Mouse (Mus musculus): Measurements from ENCODE around the gene Lgr4. TPM values are rescaled to one million over a fixed set of nuclear protein-coding genes. Genes with fewer than 3 reads are reported as not detected.
A peak's percentile ranks its signal among the peaks of the same experiment; 100 is the strongest.

Gene Lgr4
- polyA plus RNA-seq, 1 experiment: 6.6 TPM

DNA sequence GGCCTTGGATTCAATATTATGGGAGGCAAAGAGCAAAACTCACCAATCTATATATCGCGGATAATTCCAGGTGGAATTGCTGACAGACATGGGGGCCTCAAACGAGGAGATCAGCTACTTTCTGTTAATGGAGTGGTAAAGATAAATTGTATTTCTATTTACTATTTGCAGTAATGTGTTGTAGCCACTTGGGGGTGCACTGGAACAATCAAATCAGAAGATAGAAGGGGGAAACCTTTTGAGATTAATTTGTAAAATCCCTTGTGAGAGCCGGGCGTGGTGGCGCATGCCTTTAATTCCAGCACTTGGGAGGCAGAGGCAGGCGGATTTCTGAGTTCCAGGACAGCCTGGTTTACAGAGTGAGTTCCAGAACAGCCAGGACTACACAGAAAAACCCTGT is 21.1 kb upstream of the Lgr4 start:
- 75% methylated on average over 7 of the region's 7 CpGs for WGBS
- Histone ChIP-seq H3K4me3 (replicated peaks; ENCODE audit: extremely low read depth, low read depth, low read length) (no peak overlapping the region), H3K4me1 (ENCODE audit: control insufficient read depth, insufficient read depth, low read length) (peaks cover 3% of the 10 kb centered on the region)
- no peak for TF ChIP-seq POLR2A (IDR thresholded peaks at IDR 0.05; ENCODE audit: borderline replicate concordance, extremely low read depth, low read depth, low read length)
- no peak for TF ChIP-seq CTCF (IDR thresholded peaks at IDR 0.05; ENCODE audit: insufficient read depth, low read length)
- no peak for DNase-seq

GRCm38 (mm10) chr2:109902869-109903268 is 14.6 kb upstream of the Lgr4 start:
- H3K4me1 ChIP-seq (ENCODE audit: control insufficient read depth, insufficient read depth, low read length): no peaks in the 10 kb centered on the region
- no peak for TF ChIP-seq CTCF (IDR thresholded peaks at IDR 0.05; ENCODE audit: insufficient read depth, low read length)
- TF ChIP-seq POLR2A (IDR thresholded peaks at IDR 0.05; ENCODE audit: borderline replicate concordance, extremely low read depth, low read depth, low read length): no peak
- H3K4me3 ChIP-seq (replicated peaks; ENCODE audit: extremely low read depth, low read depth, low read length): no peak overlapping the region
- no peak for DNase-seq
- WGBS: 79% methylated on average over 7 of the region's 7 CpGs

- DNase-seq: peak; percentile 71
- WGBS: under 1% methylated on average over 7 of the region's 7 CpGs
- H3K4me3 ChIP-seq (replicated peaks; ENCODE audit: extremely low read depth, low read depth, low read length): no peak overlapping the region
- no peaks in the 10 kb centered on the region for H3K4me1 ChIP-seq (ENCODE audit: control insufficient read depth, insufficient read depth, low read length)
- TF ChIP-seq POLR2A (IDR thresholded peaks at IDR 0.05; ENCODE audit: borderline replicate concordance, extremely low read depth, low read depth, low read length) (no peak), CTCF (IDR thresholded peaks at IDR 0.05; ENCODE audit: insufficient read depth, low read length) (peak; percentile 79)
Observed at GRCm38 (mm10) chr2:109904171-109904821, 13.2 kb upstream of the Lgr4 start.

DNA sequence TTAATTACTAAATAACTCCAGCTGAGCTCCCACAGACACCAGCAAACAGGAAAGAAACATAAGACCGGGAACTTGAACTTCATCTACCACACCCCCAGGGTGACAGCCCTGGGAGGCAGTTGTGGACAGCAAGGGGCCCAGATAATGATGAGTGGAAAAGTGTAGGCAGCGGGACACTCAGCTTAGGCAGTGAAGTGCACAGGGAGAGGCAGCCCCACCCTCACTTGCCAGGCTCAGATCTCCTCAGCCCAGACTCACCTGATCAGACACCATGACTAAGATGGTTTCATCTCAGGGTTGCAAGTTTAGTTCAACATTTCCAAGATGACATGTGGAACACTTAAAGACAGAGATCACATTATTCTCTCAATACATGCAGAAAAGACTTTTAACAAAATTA is 8.3 kb upstream of the Lgr4 start:
- Histone ChIP-seq H3K4me3 (replicated peaks; ENCODE audit: extremely low read depth, low read depth, low read length) (no peak overlapping the region), H3K4me1 (ENCODE audit: control insufficient read depth, insufficient read depth, low read length) (no peaks in the 10 kb centered on the region)
- DNase-seq: no peak
- TF ChIP-seq CTCF (IDR thresholded peaks at IDR 0.05; ENCODE audit: insufficient read depth, low read length): no peak
- no peak for TF ChIP-seq POLR2A (IDR thresholded peaks at IDR 0.05; ENCODE audit: borderline replicate concordance, extremely low read depth, low read depth, low read length)
- WGBS: 70% methylated on average over 2 of the region's 2 CpGs

GRCm38 (mm10) chr2:109912216-109912615 is 5.2 kb upstream of the Lgr4 start:
- Histone ChIP-seq H3K4me3 (replicated peaks; ENCODE audit: extremely low read depth, low read depth, low read length) (no peak overlapping the region), H3K4me1 (ENCODE audit: control insufficient read depth, insufficient read depth, low read length) (no peaks in the 10 kb centered on the region)
- DNase-seq: no peak
- no peak for TF ChIP-seq CTCF (IDR thresholded peaks at IDR 0.05; ENCODE audit: insufficient read depth, low read length)
- no peak for TF ChIP-seq POLR2A (IDR thresholded peaks at IDR 0.05; ENCODE audit: borderline replicate concordance, extremely low read depth, low read depth, low read length)
- WGBS: 91% methylated on average over 8 of the region's 8 CpGs

GRCm38 (mm10) chr2:109912766-109913165 is 4.7 kb upstream of the Lgr4 start:
- no peak for TF ChIP-seq CTCF (IDR thresholded peaks at IDR 0.05; ENCODE audit: insufficient read depth, low read length)
- no peak for TF ChIP-seq POLR2A (IDR thresholded peaks at IDR 0.05; ENCODE audit: borderline replicate concordance, extremely low read depth, low read depth, low read length)
- DNase-seq: no peak
- H3K4me1 ChIP-seq (ENCODE audit: control insufficient read depth, insufficient read depth, low read length): no peaks in the 10 kb centered on the region
- WGBS: 82% methylated on average over 12 of the region's 12 CpGs
- no peak overlapping the region for H3K4me3 ChIP-seq (replicated peaks; ENCODE audit: extremely low read depth, low read depth, low read length)

DNA sequence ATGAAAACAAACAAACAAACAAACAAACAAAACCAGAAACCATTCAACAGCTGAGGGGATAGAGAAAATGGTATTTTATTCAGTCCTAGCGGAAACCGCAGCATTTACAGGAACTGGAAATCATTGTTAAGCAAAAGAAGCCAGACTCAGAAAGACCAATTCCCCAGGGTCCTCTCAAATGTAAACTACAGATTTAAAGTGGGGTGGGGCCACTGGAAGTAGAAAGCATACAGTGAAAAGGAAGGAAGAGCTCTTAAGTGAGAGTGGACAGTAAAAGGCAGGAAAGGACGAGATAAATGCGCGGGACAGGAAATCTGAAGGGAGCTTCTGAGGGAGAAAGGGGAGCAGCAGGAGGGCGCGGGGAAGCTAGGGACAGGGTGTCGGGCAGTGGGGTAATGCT is 4.2 kb upstream of the Lgr4 start:
- no peaks in the 10 kb centered on the region for H3K4me1 ChIP-seq (ENCODE audit: control insufficient read depth, insufficient read depth, low read length)
- no peak for TF ChIP-seq CTCF (IDR thresholded peaks at IDR 0.05; ENCODE audit: insufficient read depth, low read length)
- no peak for TF ChIP-seq POLR2A (IDR thresholded peaks at IDR 0.05; ENCODE audit: borderline replicate concordance, extremely low read depth, low read depth, low read length)
- 58% methylated on average over 8 of the region's 8 CpGs for WGBS
- DNase-seq: no peak
- H3K4me3 ChIP-seq (replicated peaks; ENCODE audit: extremely low read depth, low read depth, low read length): no peak overlapping the region

GRCm38 (mm10) chr2:109914601-109915000 is 2.8 kb upstream of the Lgr4 start:
- no peak for DNase-seq
- TF ChIP-seq CTCF (IDR thresholded peaks at IDR 0.05; ENCODE audit: insufficient read depth, low read length) (no peak), POLR2A (IDR thresholded peaks at IDR 0.05; ENCODE audit: borderline replicate concordance, extremely low read depth, low read depth, low read length) (no peak)
- Histone ChIP-seq H3K4me1 (ENCODE audit: control insufficient read depth, insufficient read depth, low read length) (0 out of 2 replicates have a peak, but pooled peaks cover 2% of the 10 kb centered on the region), H3K4me3 (replicated peaks; ENCODE audit: extremely low read depth, low read depth, low read length) (no peak overlapping the region)

GRCm38 (mm10) chr2:109916782-109917495 is 508 bp upstream of the Lgr4 start:
- no peak for TF ChIP-seq CTCF (IDR thresholded peaks at IDR 0.05; ENCODE audit: insufficient read depth, low read length)
- no peak for TF ChIP-seq POLR2A (IDR thresholded peaks at IDR 0.05; ENCODE audit: borderline replicate concordance, extremely low read depth, low read depth, low read length)
- no peak for DNase-seq
- Histone ChIP-seq H3K4me3 (replicated peaks; ENCODE audit: extremely low read depth, low read depth, low read length) (no peak overlapping the region), H3K4me1 (ENCODE audit: control insufficient read depth, insufficient read depth, low read length) (0 out of 2 replicates have a peak, but pooled peaks cover 2% of the 10 kb centered on the region)
- WGBS: 19% methylated on average over 11 of the region's 11 CpGs
